15 mouse cellular contexts compared by ENCODE assay signal in genomic region chr10:91447974-91448703, GRCm38 (mm10).
DNase-seq lines count a peak whose midpoint lies in the region; ATAC-seq lines count a peak whose summit lies in the region.
"Had no signal": no experiment of that assay in that cellular context is flagged by ENCODE, and none has a peak within 500 bp of the region (broad histone marks: within the 10 kb centered on the region; RNA-seq: fewer than 3 reads in every experiment).

No protein-coding gene starts in this region.

- no peak overlapping the region for H3K9ac ChIP-seq in intestine, embryonic 14.5 days (ENCODE audit: low read length)
- H3K9ac ChIP-seq in intestine, embryonic 15.5 days = no peak overlapping the region
- H3K9ac ChIP-seq in hindbrain, embryonic 12.5 days = no peak overlapping the region
- H3K9ac ChIP-seq in midbrain, embryonic 14.5 days (replicated peaks; ENCODE audit: low read length) = no peak overlapping the region
- no peak overlapping the region for H3K9ac ChIP-seq in kidney, embryonic 16.5 days (replicated peaks; ENCODE audit: low read length)
- no peak overlapping the region for H3K9ac ChIP-seq in liver, embryonic 12.5 days
- H3K9ac ChIP-seq: embryonic facial prominence, embryonic 12.5 days had no signal

- no peaks in the 10 kb centered on the region for H3K27me3 ChIP-seq in intestine, embryonic 14.5 days (replicated peaks; ENCODE audit: control insufficient read depth, insufficient read depth, low read length)
- H3K27me3 ChIP-seq in intestine, embryonic 15.5 days (replicated peaks) = no peaks in the 10 kb centered on the region
- H3K27me3 ChIP-seq in hindbrain, embryonic 12.5 days = no peaks in the 10 kb centered on the region
- H3K27me3 ChIP-seq in midbrain, embryonic 14.5 days (ENCODE audit: control insufficient read depth, insufficient read depth, low read length) = no peaks in the 10 kb centered on the region
- H3K27me3 ChIP-seq in kidney, embryonic 16.5 days (ENCODE audit: insufficient read depth, low read length) = no peaks in the 10 kb centered on the region
- no peaks in the 10 kb centered on the region for H3K27me3 ChIP-seq in liver, embryonic 12.5 days (replicated peaks)
- H3K27me3 ChIP-seq: embryonic facial prominence, embryonic 12.5 days had no signal

- DNase-seq in intestine, embryonic 14.5 days (ENCODE audit: low spot score) = peak; percentile 42
- DNase-seq in midbrain, embryonic 14.5 days = peak; percentile 88
- DNase-seq in left cerebral cortex, postnatal 10 days (ENCODE audit: extremely low spot score in 1 of 2, low spot score in 2 of 2) = no peak
- no peak for DNase-seq in cerebellum, adult 9-11 months
- DNase-seq: cerebellum, adult 18-20 months; kidney, adult 11 months; liver; spleen, adult 18-20 months had no signal

- no peak for ATAC-seq in intestine, embryonic 14.5 days (replicated peaks; ENCODE audit: low FRiP score, low TSS enrichment, low read depth)
- ATAC-seq in intestine, embryonic 15.5 days = no peak
- peak; percentile 67 for ATAC-seq in hindbrain, embryonic 12.5 days (ENCODE audit: low FRiP score)
- ATAC-seq in midbrain, embryonic 14.5 days (ENCODE audit: low FRiP score, low TSS enrichment) = peak; percentile 82; the same call in 1 of the 2 replicates
- no peak for ATAC-seq in kidney, embryonic 16.5 days (ENCODE audit: low FRiP score, low TSS enrichment)
- no peak for ATAC-seq in liver, embryonic 12.5 days
- ATAC-seq: activated CD4-positive, CD25-positive, alpha-beta regulatory T cell, adult 4 months had no signal

- H3K4me1 ChIP-seq in intestine, embryonic 14.5 days (replicated peaks; ENCODE audit: control insufficient read depth, insufficient read depth, low read length) = no peaks in the 10 kb centered on the region
- H3K4me1 ChIP-seq in intestine, embryonic 15.5 days (replicated peaks) = no peaks in the 10 kb centered on the region
- H3K4me1 ChIP-seq in hindbrain, embryonic 12.5 days = peaks cover 9% of the 10 kb centered on the region
- peaks cover 14% of the 10 kb centered on the region for H3K4me1 ChIP-seq in midbrain, embryonic 14.5 days (ENCODE audit: control insufficient read depth, insufficient read depth, low read length)
- H3K4me1 ChIP-seq in kidney, embryonic 16.5 days (ENCODE audit: insufficient read depth, low read length) = no peaks in the 10 kb centered on the region
- H3K4me1 ChIP-seq in liver, embryonic 12.5 days = no peaks in the 10 kb centered on the region
- H3K4me1 ChIP-seq: embryonic facial prominence, embryonic 12.5 days had no signal

- H3K9me3 ChIP-seq in intestine, embryonic 14.5 days (ENCODE audit: control insufficient read depth, low read length) = no peaks in the 10 kb centered on the region
- no peaks in the 10 kb centered on the region for H3K9me3 ChIP-seq in intestine, embryonic 15.5 days
- H3K9me3 ChIP-seq in hindbrain, embryonic 12.5 days (replicated peaks) = no peaks in the 10 kb centered on the region
- no peaks in the 10 kb centered on the region for H3K9me3 ChIP-seq in midbrain, embryonic 14.5 days (ENCODE audit: control insufficient read depth, low read length)
- H3K9me3 ChIP-seq in kidney, embryonic 16.5 days (ENCODE audit: low read length) = no peaks in the 10 kb centered on the region
- H3K9me3 ChIP-seq in liver, embryonic 12.5 days (replicated peaks) = no peaks in the 10 kb centered on the region
- H3K9me3 ChIP-seq: embryonic facial prominence, embryonic 12.5 days had no signal

- no peaks in the 10 kb centered on the region for H3K36me3 ChIP-seq in intestine, embryonic 14.5 days (ENCODE audit: control insufficient read depth, insufficient read depth, low read length)
- no peaks in the 10 kb centered on the region for H3K36me3 ChIP-seq in intestine, embryonic 15.5 days
- H3K36me3 ChIP-seq in hindbrain, embryonic 12.5 days = no peaks in the 10 kb centered on the region
- no peaks in the 10 kb centered on the region for H3K36me3 ChIP-seq in midbrain, embryonic 14.5 days (ENCODE audit: control insufficient read depth, insufficient read depth, low read length)
- no peaks in the 10 kb centered on the region for H3K36me3 ChIP-seq in kidney, embryonic 16.5 days (ENCODE audit: insufficient read depth, low read length)
- H3K36me3 ChIP-seq in liver, embryonic 12.5 days = no peaks in the 10 kb centered on the region
- H3K36me3 ChIP-seq: embryonic facial prominence, embryonic 12.5 days had no signal

- intact Hi-C loops in left cerebral cortex, postnatal 10 days (cut with DNase I) = no loop called here

- no peak overlapping the region for H3K4me2 ChIP-seq in intestine, embryonic 14.5 days (ENCODE audit: low read length)
- no peak overlapping the region for H3K4me2 ChIP-seq in intestine, embryonic 15.5 days (replicated peaks)
- no peak overlapping the region for H3K4me2 ChIP-seq in hindbrain, embryonic 12.5 days (replicated peaks)
- H3K4me2 ChIP-seq in midbrain, embryonic 14.5 days (ENCODE audit: low read length) = 0 out of 2 replicates have a peak overlapping the region, but pooled peaks have one; percentile 2
- H3K4me2 ChIP-seq in kidney, embryonic 16.5 days (replicated peaks; ENCODE audit: low read depth, low read length) = no peak overlapping the region
- no peak overlapping the region for H3K4me2 ChIP-seq in liver, embryonic 12.5 days
- H3K4me2 ChIP-seq: embryonic facial prominence, embryonic 12.5 days had no signal

- no peak overlapping the region for H3K4me3 ChIP-seq in intestine, embryonic 14.5 days (ENCODE audit: low read depth, low read length)
- no peak overlapping the region for H3K4me3 ChIP-seq in intestine, embryonic 15.5 days (replicated peaks)
- no peak overlapping the region for H3K4me3 ChIP-seq in hindbrain, embryonic 12.5 days
- no peak overlapping the region for H3K4me3 ChIP-seq in midbrain, embryonic 14.5 days (replicated peaks; ENCODE audit: low read depth, low read length)
- H3K4me3 ChIP-seq in kidney, embryonic 16.5 days (ENCODE audit: low read length) = no peak overlapping the region
- no peak overlapping the region for H3K4me3 ChIP-seq in liver, embryonic 12.5 days
- H3K4me3 ChIP-seq: embryonic facial prominence, embryonic 12.5 days had no signal

- WGBS in intestine, embryonic 14.5 days = 40% methylated on average over 10 of the region's 10 CpGs
- WGBS in intestine, embryonic 15.5 days = 33% methylated on average over 10 of the region's 10 CpGs
- WGBS in hindbrain, embryonic 12.5 days = 29% methylated on average over 10 of the region's 10 CpGs
- WGBS in midbrain, embryonic 14.5 days = 6% methylated on average over 10 of the region's 10 CpGs
- 40% methylated on average over 10 of the region's 10 CpGs for WGBS in kidney, embryonic 16.5 days
- WGBS in liver, embryonic 12.5 days (ENCODE audit: insufficient replicate concordance) = 56% methylated on average over 10 of the region's 10 CpGs

- no peak overlapping the region for H3K27ac ChIP-seq in intestine, embryonic 14.5 days (ENCODE audit: low read depth)
- no peak overlapping the region for H3K27ac ChIP-seq in intestine, embryonic 15.5 days
- H3K27ac ChIP-seq in hindbrain, embryonic 12.5 days = peak overlapping the region; percentile 78
- H3K27ac ChIP-seq in midbrain, embryonic 14.5 days (replicated peaks; ENCODE audit: low read depth, low read length) = peak overlapping the region; percentile 79
- H3K27ac ChIP-seq in kidney, embryonic 16.5 days (ENCODE audit: low read length) = no peak overlapping the region
- no peak overlapping the region for H3K27ac ChIP-seq in liver, embryonic 12.5 days
- H3K27ac ChIP-seq: embryonic facial prominence, embryonic 12.5 days; stomach, postnatal 0 days had no signal

Comparison
In these comparisons a context has a peak if more than half of its experiments do, and no peak if none do; other contexts are left out.
1. ATAC-seq: peak in hindbrain, embryonic 12.5 days (single experiment) and midbrain, embryonic 14.5 days (single experiment); none in intestine, embryonic 14.5 days (single experiment), intestine, embryonic 15.5 days (single experiment), kidney, embryonic 16.5 days (single experiment) and liver, embryonic 12.5 days (single experiment).
2. DNase-seq: peak in intestine, embryonic 14.5 days (single experiment) and midbrain, embryonic 14.5 days (single experiment); none in left cerebral cortex, postnatal 10 days (0 of 2) and cerebellum, adult 9-11 months (single experiment).
3. H3K27ac ChIP-seq: peak in hindbrain, embryonic 12.5 days (single experiment) and midbrain, embryonic 14.5 days (single experiment); none in intestine, embryonic 14.5 days (single experiment), intestine, embryonic 15.5 days (single experiment), kidney, embryonic 16.5 days (single experiment) and liver, embryonic 12.5 days (single experiment).